Mouse (Mus musculus): Measurements from ENCODE around the gene Atg9a.

DNA sequence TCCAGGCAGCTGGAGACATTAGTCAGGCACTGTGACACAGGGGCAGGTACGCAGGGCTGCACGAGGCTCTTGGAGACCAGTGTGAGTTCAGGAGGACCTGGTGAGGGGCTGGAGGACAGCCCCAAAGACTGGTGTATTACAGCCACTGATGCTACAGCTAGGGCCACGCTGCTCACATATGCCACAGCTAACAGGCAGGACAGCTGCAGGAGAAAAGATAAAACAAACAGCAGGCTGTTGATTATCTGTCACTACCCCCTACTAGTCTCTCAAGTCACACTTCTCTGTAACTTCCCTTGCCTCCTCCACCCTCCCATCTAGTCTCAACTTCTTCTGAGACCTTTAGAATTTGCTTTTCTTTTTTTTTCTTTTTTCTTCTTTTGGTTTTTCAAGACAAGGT is 55.3 kb downstream of the Atg9a start:
- TF ChIP-seq CTCF (IDR thresholded peaks at IDR 0.05; ENCODE audit: borderline replicate concordance, control insufficient read depth, extremely low read depth, insufficient read depth, low read length, poor library complexity) (no peak), POLR2A (IDR thresholded peaks at IDR 0.05; ENCODE audit: control insufficient read depth, extremely low read depth, insufficient read depth, low read length, poor library complexity) (no peak)

Data from thymus, adult 2 months (tissue).